Mouse (Mus musculus) limb, embryonic 12.5 days (tissue): ENCODE results near the gene Trnt1. TPM values are rescaled to one million over a fixed set of nuclear protein-coding genes. Genes with fewer than 3 reads are reported as not detected.

ENCODE experiments used
- ATAC-seq: fragments of 200-750 bp; cut with Nextera tagmentation; 2 replicates; pipeline ENCODE4 v1.8.0; 2017; ENCODE audit warnings: low read depth, moderate TSS enrichment; ENCODE audit not compliant: insufficient number of reproducible peaks, insufficient read depth, low FRiP score, low TSS enrichment
- H3K27ac ChIP-seq: fragments of 300-500 bp; sonication (generic); 2 replicates; pipeline ENCODE4 v1.5.1; 2016; ENCODE audit warnings: mild to moderate bottlenecking, moderate library complexity
- H3K27me3 ChIP-seq: fragments of 300-500 bp; sonication (generic); 2 replicates; pipeline ENCODE4 v1.6.1; 2016; ENCODE audit warnings: mild to moderate bottlenecking, moderate library complexity
- H3K36me3 ChIP-seq: fragments of 300-500 bp; sonication (generic); 2 replicates; pipeline ENCODE4 v1.6.1; 2016; ENCODE audit warnings: mild to moderate bottlenecking, moderate library complexity
- H3K4me1 ChIP-seq: fragments of 300-500 bp; sonication (generic); replicated peaks from 2 replicates; pipeline ENCODE4 v1.6.1; 2016
- H3K4me2 ChIP-seq: fragments of 300-500 bp; sonication (generic); 2 replicates; pipeline ENCODE4 v1.6.1; 2016; ENCODE audit warnings: mild to moderate bottlenecking, moderate library complexity
- H3K4me3 ChIP-seq: fragments of 300-500 bp; sonication (generic); replicated peaks from 2 replicates; pipeline ENCODE4 v1.5.1; 2016; ENCODE audit warnings: mild to moderate bottlenecking
- H3K9ac ChIP-seq: fragments of 300-500 bp; sonication (generic); replicated peaks from 2 replicates; pipeline ENCODE4 v1.6.1; 2016; ENCODE audit warnings: mild to moderate bottlenecking, moderate library complexity
- H3K9me3 ChIP-seq: fragments of 300-500 bp; sonication (generic); 2 replicates; pipeline ENCODE4 v1.6.1; 2016; ENCODE audit warnings: mild to moderate bottlenecking, moderate library complexity
- WGBS: fragments of 180-500 bp; shearing (Covaris S2); methylation state at CpG from one replicate; pipeline ENCODE4 v1.1.7; 2016; 5-methylcytosine and 5-hydroxymethylcytosine counted together
- polyA plus RNA-seq: library from polyadenylated mRNA; unstranded; fragments of >200 nt; fragmentation: Nextera tagmentation; extraction: Ambion mirVana; gene quantifications from 2 replicates; pipeline ENCODE4 v1.2.1, GENCODE M21; 2016

Gene Trnt1
- polyA plus RNA-seq, 1 experiment from 2014 or later, result 61.8 TPM

- H3K4me3 ChIP-seq, result no peak overlapping the region
- H3K36me3 ChIP-seq, result no peaks in the 10 kb centered on the region
- ATAC-seq, result peak; percentile 56; the same call in 1 of the 2 replicates
- no peak overlapping the region for H3K9ac ChIP-seq
- H3K4me1 ChIP-seq, result no peaks in the 10 kb centered on the region
- H3K9me3 ChIP-seq, result no peaks in the 10 kb centered on the region
- H3K27ac ChIP-seq, result no peak overlapping the region
- H3K4me2 ChIP-seq, result no peak overlapping the region
- no peaks in the 10 kb centered on the region for H3K27me3 ChIP-seq
Observed at GRCm38 (mm10) chr6:106819246-106819645, 50.3 kb downstream of the Trnt1 start.

- Histone ChIP-seq H3K4me3 (no peak overlapping the region), H3K27ac (no peak overlapping the region), H3K4me1 (no peaks in the 10 kb centered on the region), H3K9ac (no peak overlapping the region), H3K36me3 (no peaks in the 10 kb centered on the region), H3K9me3 (no peaks in the 10 kb centered on the region), H3K27me3 (no peaks in the 10 kb centered on the region), H3K4me2 (no peak overlapping the region)
- 76% methylated on average over 3 of the region's 3 CpGs for WGBS
- no peak for ATAC-seq
Observed at GRCm38 (mm10) chr6:106819906-106820305, 51.0 kb downstream of the Trnt1 start.

GRCm38 (mm10) chr6:106820566-106820965 is 51.6 kb downstream of the Trnt1 start:
- Histone ChIP-seq H3K27me3 (no peaks in the 10 kb centered on the region), H3K27ac (no peak overlapping the region), H3K9ac (no peak overlapping the region), H3K9me3 (no peaks in the 10 kb centered on the region), H3K4me1 (no peaks in the 10 kb centered on the region), H3K4me3 (no peak overlapping the region), H3K4me2 (no peak overlapping the region), H3K36me3 (no peaks in the 10 kb centered on the region)
- no peak for ATAC-seq

GRCm38 (mm10) chr6:106822329-106822728 is 53.4 kb downstream of the Trnt1 start:
- no peaks in the 10 kb centered on the region for H3K9me3 ChIP-seq
- H3K4me1 ChIP-seq, result no peaks in the 10 kb centered on the region
- no peak overlapping the region for H3K4me3 ChIP-seq
- H3K27ac ChIP-seq, result no peak overlapping the region
- WGBS, result 68% methylated on average over 1 of the region's 1 CpGs
- H3K27me3 ChIP-seq, result no peaks in the 10 kb centered on the region
- no peak for ATAC-seq
- no peak overlapping the region for H3K9ac ChIP-seq
- H3K36me3 ChIP-seq, result no peaks in the 10 kb centered on the region
- H3K4me2 ChIP-seq, result no peak overlapping the region

Other genes with a start within 250 kb of the Trnt1 start
- gene Il5ra, start 20.1 kb upstream of the Trnt1 start, polyA plus RNA-seq, result not detected in 2 replicates
- gene Crbn, start 31.0 kb downstream of the Trnt1 start, polyA plus RNA-seq, result 44.7 and 45.0 TPM in 2 replicates